Mouse (Mus musculus): ENCODE measurements around the gene Ppp1r14b. TPM values are rescaled to one million over a fixed set of nuclear protein-coding genes. Genes with fewer than 3 reads are reported as not detected.
A peak's percentile ranks its signal among the peaks of the same experiment; 100 is the strongest.

Ppp1r14b gene
- polyA plus RNA-seq, 1 experiment: 626 TPM

DNA sequence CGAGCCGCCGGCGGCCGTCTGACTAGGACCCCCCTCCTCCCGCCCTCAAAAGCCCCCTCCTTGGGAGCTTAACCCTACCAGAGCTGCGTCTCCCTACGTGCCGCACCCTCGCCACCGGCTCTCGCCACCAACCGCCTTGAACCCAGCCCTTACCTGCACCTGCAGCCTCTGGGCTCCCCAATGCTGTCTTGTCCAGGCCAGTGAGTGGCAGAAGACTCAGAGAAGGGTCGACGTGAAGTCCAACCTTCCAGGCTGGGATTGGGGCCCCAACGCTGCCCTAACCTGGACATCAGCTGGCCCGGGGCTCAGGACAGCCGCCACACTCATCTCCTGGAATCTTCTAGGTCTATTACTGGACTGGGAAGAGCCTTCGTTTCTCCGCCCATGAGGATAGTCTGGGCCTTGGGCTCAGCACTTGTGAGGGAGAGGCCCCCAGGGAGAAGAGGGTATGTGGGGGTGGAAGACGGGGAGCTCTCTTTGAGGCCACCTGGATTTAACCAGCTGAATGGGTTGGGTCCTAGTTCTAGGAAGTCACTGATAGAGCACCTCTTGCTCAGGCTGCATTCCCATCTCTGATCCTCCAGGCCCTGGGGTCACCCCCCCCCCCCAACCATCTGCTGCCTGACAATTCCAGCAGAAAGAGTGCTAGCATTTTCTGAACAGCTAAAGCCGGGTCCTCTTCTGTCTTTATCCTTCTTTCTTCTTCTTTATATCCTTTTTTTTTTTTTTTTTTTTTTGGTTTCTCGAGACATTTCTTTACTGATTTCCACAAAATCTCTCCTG lies 40.4 kb upstream of the Ppp1r14b start, which contains the start of gene Kcnk4:
Kcnk4 (minus strand) TSS at position 321 of the 783 bp plus-strand sequence.
- TF ChIP-seq GATA1 (IDR thresholded peaks at IDR 0.05; ENCODE audit: borderline replicate concordance, low read length): no peak
- TF ChIP-seq FLI1 (IDR thresholded peaks at IDR 0.05; ENCODE audit: low read length): no peak
- Histone ChIP-seq H3K27me3 (replicated peaks) (peaks cover 59% of the 10 kb centered on the region), H3K4me3 (replicated peaks) (peak within 1 kb of the TSS; percentile 89), H3K9me3 (no peaks in the 10 kb centered on the region), H3K4me1 (peaks cover 49% of the 10 kb centered on the region), H3K36me3 (replicated peaks; ENCODE audit: low read length) (peaks cover 20% of the 10 kb centered on the region)

DNA sequence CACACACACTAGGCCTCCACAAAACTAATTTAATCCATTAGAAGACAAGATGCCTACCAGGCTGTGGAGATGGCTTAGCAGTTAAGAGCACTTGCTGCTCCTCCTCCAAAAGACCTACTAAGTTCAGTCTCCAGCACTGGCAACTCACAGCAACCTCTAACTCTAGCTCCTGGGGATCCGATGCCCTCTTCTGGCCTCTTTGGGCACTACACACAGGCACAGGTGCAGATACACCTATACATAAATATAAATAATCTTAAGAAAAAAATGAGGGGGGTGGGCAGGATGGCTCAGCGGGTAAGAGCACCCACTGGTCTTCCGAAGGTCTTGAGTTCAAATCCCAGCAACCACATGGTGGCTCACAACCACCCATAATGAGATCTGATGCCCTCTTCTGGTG lies 38.5 kb upstream of the Ppp1r14b start:
- H3K27me3 ChIP-seq (replicated peaks): peaks cover 48% of the 10 kb centered on the region
- no peak overlapping the region for H3K4me3 ChIP-seq (replicated peaks)
- H3K4me1 ChIP-seq: peaks cover 59% of the 10 kb centered on the region
- TF ChIP-seq GATA1 (IDR thresholded peaks at IDR 0.05; ENCODE audit: borderline replicate concordance, low read length) (no peak), FLI1 (IDR thresholded peaks at IDR 0.05; ENCODE audit: low read length) (no peak)
- H3K9me3 ChIP-seq: no peaks in the 10 kb centered on the region
- peaks cover 29% of the 10 kb centered on the region for H3K36me3 ChIP-seq (replicated peaks; ENCODE audit: low read length)

GRCm38 (mm10) chr19:6937541-6938465 lies 37.0 kb upstream of the Ppp1r14b start:
- TF ChIP-seq GATA1 (IDR thresholded peaks at IDR 0.05; ENCODE audit: borderline replicate concordance, low read length) (no peak), FLI1 (IDR thresholded peaks at IDR 0.05; ENCODE audit: low read length) (no peak)
- no peak overlapping the region for H3K4me3 ChIP-seq (replicated peaks)
- H3K4me1 ChIP-seq: peaks cover 51% of the 10 kb centered on the region
- H3K36me3 ChIP-seq (replicated peaks; ENCODE audit: low read length): peaks cover 29% of the 10 kb centered on the region
- H3K27me3 ChIP-seq (replicated peaks): peaks cover 33% of the 10 kb centered on the region
- H3K9me3 ChIP-seq: no peaks in the 10 kb centered on the region

- H3K4me3 ChIP-seq (replicated peaks): peak overlapping the region; percentile 50
- H3K4me1 ChIP-seq: peaks cover 49% of the 10 kb centered on the region
Observed at GRCm38 (mm10) chr19:6939106-6940002, 35.4 kb upstream of the Ppp1r14b start.

DNA sequence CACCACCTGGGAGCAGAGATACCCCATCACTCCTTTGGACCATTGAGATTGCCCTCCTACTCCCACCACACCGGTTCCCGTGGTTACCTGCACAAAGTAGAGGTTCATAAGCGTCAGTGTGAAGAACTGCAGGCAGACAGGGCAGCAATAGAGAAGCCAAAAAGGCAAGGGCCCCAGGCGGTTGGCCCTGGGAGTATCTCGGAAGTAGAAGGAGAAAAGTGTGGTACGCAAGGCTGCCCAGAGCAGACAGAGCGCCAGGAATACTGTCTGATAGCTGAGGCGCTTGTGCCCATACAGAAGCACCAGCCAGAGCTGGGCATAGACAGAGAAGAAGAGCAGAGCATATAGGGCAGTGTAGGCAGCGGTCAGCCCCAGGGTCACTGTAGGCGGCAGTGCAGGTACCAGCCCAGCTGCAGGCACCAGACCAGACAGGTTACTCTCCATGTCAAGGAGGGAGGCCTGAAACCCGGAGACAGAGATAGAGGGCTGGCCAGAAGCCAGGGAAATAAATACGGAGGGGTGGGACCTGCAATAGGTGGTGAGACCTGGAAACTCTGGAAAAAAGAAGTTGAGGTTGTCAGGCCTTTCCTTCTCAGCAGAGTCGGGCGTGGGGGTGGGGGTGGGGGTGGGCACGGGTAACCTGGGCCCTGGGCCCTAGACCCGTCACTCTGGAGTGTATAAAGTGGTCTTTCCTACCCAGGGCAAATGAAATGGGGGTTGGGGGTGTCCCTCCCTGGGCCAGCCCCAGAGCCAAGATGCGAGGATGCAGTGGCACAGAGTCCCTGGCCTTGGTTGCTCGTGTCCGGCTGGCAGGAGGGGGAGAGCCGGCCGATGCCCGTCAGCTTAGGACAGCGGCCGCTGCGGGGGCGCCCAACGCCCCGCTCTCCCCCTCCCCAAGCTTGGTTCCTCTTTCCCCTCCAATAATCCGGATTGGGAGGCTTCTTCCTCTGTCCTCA lies 34.1 kb upstream of the Ppp1r14b start:
- peaks cover 56% of the 10 kb centered on the region for H3K4me1 ChIP-seq
- no peaks in the 10 kb centered on the region for H3K9me3 ChIP-seq

More at GRCm38 (mm10) chr19:6939106-6940002, 35.4 kb upstream of the Ppp1r14b start:
- TF ChIP-seq GATA1 (IDR thresholded peaks at IDR 0.05; ENCODE audit: borderline replicate concordance, low read length): no peak
- no peak for TF ChIP-seq FLI1 (IDR thresholded peaks at IDR 0.05; ENCODE audit: low read length)
- H3K36me3 ChIP-seq (replicated peaks; ENCODE audit: low read length): peaks cover 35% of the 10 kb centered on the region
- peaks cover 18% of the 10 kb centered on the region for H3K27me3 ChIP-seq (replicated peaks)
- no peaks in the 10 kb centered on the region for H3K9me3 ChIP-seq

DNA sequence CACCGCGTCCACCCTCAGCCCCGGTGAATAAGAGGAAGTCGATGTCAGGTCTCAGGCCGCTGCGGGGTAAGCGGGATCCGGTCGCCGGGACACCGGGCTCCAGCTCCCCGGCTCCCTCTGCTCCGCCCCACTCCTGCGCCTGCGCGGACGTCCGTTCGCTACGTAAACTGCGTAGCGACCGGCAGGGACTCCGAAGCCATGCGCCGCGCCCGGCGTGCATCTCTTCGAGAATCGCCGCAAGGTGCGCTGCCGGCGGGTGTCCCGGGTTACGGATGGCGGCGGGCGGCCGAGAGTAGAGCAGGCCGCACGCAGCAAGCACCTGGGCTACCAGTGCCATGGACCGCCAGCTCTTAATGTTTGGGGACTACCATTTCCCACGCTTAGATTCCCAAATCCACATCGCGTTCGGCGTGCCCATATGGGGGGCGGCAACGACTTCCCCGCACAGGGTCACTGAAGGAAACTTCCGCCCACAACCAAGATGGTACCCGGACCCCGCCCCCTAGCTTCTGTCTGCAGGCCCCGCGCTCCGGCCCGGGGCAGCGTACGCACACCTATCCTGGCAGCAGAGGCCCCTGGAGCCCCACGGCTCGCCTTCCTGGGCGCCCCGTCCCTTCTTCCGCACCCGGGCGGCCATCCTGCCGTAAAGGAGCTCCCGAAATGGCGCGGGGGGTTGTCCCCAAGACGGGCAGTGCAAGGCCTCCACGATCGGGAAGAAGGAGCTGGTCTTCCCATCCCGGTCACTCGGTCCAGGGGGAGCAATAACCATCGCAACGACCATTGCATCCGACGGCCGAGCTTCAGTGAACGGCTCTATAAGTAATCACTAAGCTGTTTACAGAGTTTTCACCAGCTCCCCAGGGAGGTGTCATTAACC lies 33.2 kb upstream of the Ppp1r14b start, which contains the start of gene Bad:
Bad (plus strand) TSS at position 490 of the 877 bp plus-strand sequence.
- Histone ChIP-seq H3K9me3 (no peaks in the 10 kb centered on the region), H3K4me1 (peaks cover 63% of the 10 kb centered on the region), H3K36me3 (replicated peaks; ENCODE audit: low read length) (peaks cover 52% of the 10 kb centered on the region), H3K4me3 (replicated peaks) (peak within 1 kb of the TSS; percentile 98), H3K27me3 (replicated peaks) (no peaks in the 10 kb centered on the region)
- TF ChIP-seq GATA1 (IDR thresholded peaks at IDR 0.05; ENCODE audit: borderline replicate concordance, low read length): no peak
- TF ChIP-seq FLI1 (IDR thresholded peaks at IDR 0.05; ENCODE audit: low read length): no peak

More for the DNA sequence above, 34.1 kb upstream of the Ppp1r14b start:
- TF ChIP-seq FLI1 (IDR thresholded peaks at IDR 0.05; ENCODE audit: low read length) (no peak), GATA1 (IDR thresholded peaks at IDR 0.05; ENCODE audit: borderline replicate concordance, low read length) (no peak)
- Histone ChIP-seq H3K36me3 (replicated peaks; ENCODE audit: low read length) (peaks cover 43% of the 10 kb centered on the region), H3K27me3 (replicated peaks) (peaks cover 6% of the 10 kb centered on the region), H3K4me3 (replicated peaks) (peak overlapping the region; percentile 98)

- TF ChIP-seq GATA1 (IDR thresholded peaks at IDR 0.05; ENCODE audit: borderline replicate concordance, low read length): no peak
- TF ChIP-seq FLI1 (IDR thresholded peaks at IDR 0.05; ENCODE audit: low read length): no peak
- Histone ChIP-seq H3K36me3 (replicated peaks; ENCODE audit: low read length) (peaks cover 59% of the 10 kb centered on the region), H3K27me3 (replicated peaks) (no peaks in the 10 kb centered on the region), H3K4me1 (peaks cover 65% of the 10 kb centered on the region), H3K4me3 (replicated peaks) (peak within 1 kb of the TSS; percentile 98), H3K9me3 (no peaks in the 10 kb centered on the region)
Observed at GRCm38 (mm10) chr19:6942249-6942691, 32.5 kb upstream of the Ppp1r14b start, which contains the start of gene Gpr137. TSS of gene Gpr137 (minus strand) at chr19:6942480.

Measured in megakaryocyte, embryonic 14.5 days (primary cell).